Mouse (Mus musculus) heart, embryonic 11.5 days (tissue): ENCODE measurements at regions not wholly inside any gene's neighbourhood (a gene's known extent, or its start where the extent isn't known, plus 50 kb on each side); places are given as distances from the start of the nearest gene placed in this dataset.

Source experiments
- ATAC-seq: fragments of 200-750 bp; cut with Nextera tagmentation; replicated peaks from 2 replicates; pipeline ENCODE4 v1.8.0; 2017; ENCODE audit warnings: moderate library complexity; ENCODE audit not compliant: insufficient number of reproducible peaks, low FRiP score, low TSS enrichment
- H3K27ac ChIP-seq: fragments of 300-500 bp; sonication (generic); 2 replicates; pipeline ENCODE4 v1.5.1; 2014; ENCODE audit warnings: mild to moderate bottlenecking, low read depth, low read length
- H3K27me3 ChIP-seq: fragments of 300-500 bp; sonication (generic); 2 replicates; pipeline ENCODE4 v1.6.1; 2014; ENCODE audit warnings: mild to moderate bottlenecking, low read length, mixed read lengths; ENCODE audit not compliant: control insufficient read depth, insufficient read depth
- H3K36me3 ChIP-seq: fragments of 300-500 bp; sonication (generic); 2 replicates; pipeline ENCODE4 v1.6.1; 2014; ENCODE audit warnings: mild to moderate bottlenecking, low read length, moderate library complexity, mixed read lengths; ENCODE audit not compliant: control insufficient read depth, insufficient read depth
- H3K4me1 ChIP-seq: fragments of 300-500 bp; sonication (generic); 2 replicates; pipeline ENCODE4 v1.6.1; 2014; ENCODE audit warnings: low read length; ENCODE audit not compliant: control insufficient read depth, insufficient read depth
- H3K4me2 ChIP-seq: fragments of 300-500 bp; sonication (generic); 2 replicates; pipeline ENCODE4 v1.6.1; 2014; ENCODE audit warnings: mild to moderate bottlenecking, moderate library complexity
- H3K4me3 ChIP-seq: fragments of 300-500 bp; sonication (generic); 2 replicates; pipeline ENCODE4 v1.5.1; 2014; ENCODE audit warnings: low read depth, low read length
- H3K9ac ChIP-seq: fragments of 300-500 bp; sonication (generic); 2 replicates; pipeline ENCODE4 v1.6.1; 2014; ENCODE audit warnings: mild to moderate bottlenecking, low read depth, low read length, moderate library complexity
- H3K9me3 ChIP-seq: fragments of 300-500 bp; sonication (generic); replicated peaks from 2 replicates; pipeline ENCODE4 v1.6.1; 2016; ENCODE audit warnings: low read length; ENCODE audit not compliant: control insufficient read depth
- WGBS: fragments of 180-500 bp; shearing (Covaris S2); extraction: QIAGEN DNeasy Blood & Tissue Kit; methylation state at CpG from one replicate; pipeline ENCODE4 v1.1.7; 2014; ENCODE audit not compliant: insufficient replicate concordance; 5-methylcytosine and 5-hydroxymethylcytosine counted together

- WGBS = 69% methylated on average over 12 of the region's 12 CpGs
- no peak for ATAC-seq
- Histone ChIP-seq H3K9me3 (no peaks in the 10 kb centered on the region), H3K9ac (no peak overlapping the region), H3K4me3 (no peak overlapping the region), H3K27ac (no peak overlapping the region), H3K27me3 (no peaks in the 10 kb centered on the region), H3K4me2 (no peak overlapping the region), H3K4me1 (peaks cover 21% of the 10 kb centered on the region), H3K36me3 (no peaks in the 10 kb centered on the region)
These were observed 95.6 kb downstream of the Vegfa start for GRCm38 (mm10) chr17:45936577-45936976.

GRCm38 (mm10) chr17:45935291-45935690, 96.9 kb downstream of the Vegfa start:
- WGBS = 65% methylated on average over 4 of the region's 4 CpGs
- no peak for ATAC-seq
- Histone ChIP-seq H3K9me3 (no peaks in the 10 kb centered on the region), H3K9ac (no peak overlapping the region), H3K27me3 (no peaks in the 10 kb centered on the region), H3K4me3 (no peak overlapping the region), H3K36me3 (no peaks in the 10 kb centered on the region), H3K4me2 (no peak overlapping the region), H3K4me1 (peaks cover 18% of the 10 kb centered on the region), H3K27ac (no peak overlapping the region)

DNA sequence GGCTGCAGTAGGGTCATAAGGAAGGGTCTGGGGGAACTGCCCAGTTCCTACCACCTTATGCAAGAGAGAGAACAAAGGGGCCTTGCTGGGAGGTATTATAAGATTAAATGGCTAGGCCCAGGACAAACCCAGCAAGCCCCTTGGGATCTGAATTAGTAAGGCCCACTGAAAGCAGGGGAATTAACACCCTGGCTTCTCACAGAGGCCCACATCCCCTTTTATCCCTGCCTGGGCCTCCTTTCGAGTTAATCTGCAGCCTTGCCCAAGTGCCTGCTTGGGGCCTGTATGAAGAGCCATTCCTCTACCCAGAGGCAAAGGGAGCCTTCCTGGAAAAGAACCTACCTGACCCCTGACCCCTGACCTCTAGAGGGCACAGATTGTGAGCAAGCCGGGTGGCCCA, 98.2 kb downstream of the Vegfa start:
- no peaks in the 10 kb centered on the region for H3K36me3 ChIP-seq
- ATAC-seq = no peak
- H3K4me2 ChIP-seq = no peak overlapping the region
- H3K9ac ChIP-seq = no peak overlapping the region
- H3K27ac ChIP-seq = no peak overlapping the region
- H3K9me3 ChIP-seq = no peaks in the 10 kb centered on the region
- H3K4me1 ChIP-seq = peaks cover 11% of the 10 kb centered on the region; the same call in 1 of the 2 replicates
- no peak overlapping the region for H3K4me3 ChIP-seq
- H3K27me3 ChIP-seq = no peaks in the 10 kb centered on the region
- WGBS = 37% methylated on average over 2 of the region's 2 CpGs

GRCm38 (mm10) chr17:45933034-45933433, 99.1 kb downstream of the Vegfa start:
- H3K9ac ChIP-seq = no peak overlapping the region
- no peak overlapping the region for H3K27ac ChIP-seq
- H3K4me2 ChIP-seq = no peak overlapping the region
- H3K4me1 ChIP-seq = peaks cover 13% of the 10 kb centered on the region; the same call in 1 of the 2 replicates
- H3K36me3 ChIP-seq = no peaks in the 10 kb centered on the region
- H3K4me3 ChIP-seq = no peak overlapping the region
- ATAC-seq = no peak
- no peaks in the 10 kb centered on the region for H3K27me3 ChIP-seq
- WGBS = 38% methylated on average over 10 of the region's 10 CpGs
- H3K9me3 ChIP-seq = no peaks in the 10 kb centered on the region

GRCm38 (mm10) chr17:45932611-45933010, 99.6 kb downstream of the Vegfa start:
- Histone ChIP-seq H3K27ac (no peak overlapping the region), H3K9me3 (no peaks in the 10 kb centered on the region), H3K36me3 (no peaks in the 10 kb centered on the region), H3K4me1 (peaks cover 13% of the 10 kb centered on the region; the same call in 1 of the 2 replicates), H3K4me2 (no peak overlapping the region), H3K4me3 (no peak overlapping the region), H3K9ac (no peak overlapping the region), H3K27me3 (no peaks in the 10 kb centered on the region)
- ATAC-seq = no peak
- WGBS = 53% methylated on average over 6 of the region's 6 CpGs

GRCm38 (mm10) chr17:45929591-45929990, 102.6 kb downstream of the Vegfa start:
- H3K4me1 ChIP-seq = peaks cover 13% of the 10 kb centered on the region; the same call in 1 of the 2 replicates
- WGBS = 81% methylated on average over 7 of the region's 7 CpGs
- H3K27ac ChIP-seq = no peak overlapping the region
- H3K9ac ChIP-seq = no peak overlapping the region
- no peaks in the 10 kb centered on the region for H3K36me3 ChIP-seq
- no peak overlapping the region for H3K4me2 ChIP-seq
- no peaks in the 10 kb centered on the region for H3K27me3 ChIP-seq
- ATAC-seq = no peak
- no peak overlapping the region for H3K4me3 ChIP-seq
- H3K9me3 ChIP-seq = no peaks in the 10 kb centered on the region

DNA sequence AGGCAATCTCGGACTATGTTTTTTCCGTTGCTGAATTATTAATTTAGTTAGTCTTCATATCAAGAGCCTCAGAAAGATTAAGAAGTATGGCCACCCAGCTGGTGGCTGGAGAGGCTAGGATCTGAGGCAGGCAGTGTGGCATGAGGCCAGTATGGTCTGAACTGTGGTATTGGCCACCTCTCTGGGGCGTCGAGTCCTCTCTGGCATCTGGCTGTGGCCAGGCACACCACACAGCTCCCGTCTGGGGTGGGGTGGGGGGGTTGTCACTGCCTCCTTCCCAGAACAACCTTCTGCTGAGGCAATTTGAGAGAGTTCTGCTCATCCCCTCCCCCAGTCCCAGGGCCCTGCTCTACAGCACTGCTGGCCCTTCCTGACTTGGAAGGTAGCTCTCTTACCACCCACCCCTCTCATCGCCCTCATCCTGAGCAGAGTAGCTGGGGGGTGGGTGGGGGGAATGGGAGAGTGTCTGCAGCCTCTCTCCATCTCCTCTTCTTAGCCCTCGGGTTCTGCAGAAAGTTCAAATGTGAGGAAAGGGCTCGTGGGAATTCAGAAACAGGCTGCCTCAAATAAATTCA, 103.2 kb downstream of the Vegfa start:
- no peak overlapping the region for H3K9ac ChIP-seq
- no peak for ATAC-seq
- H3K4me3 ChIP-seq = no peak overlapping the region
- 64% methylated on average over 8 of the region's 8 CpGs for WGBS
- no peak overlapping the region for H3K4me2 ChIP-seq
- H3K4me1 ChIP-seq = peaks cover 10% of the 10 kb centered on the region; the same call in 1 of the 2 replicates
- no peaks in the 10 kb centered on the region for H3K27me3 ChIP-seq
- H3K9me3 ChIP-seq = no peaks in the 10 kb centered on the region
- no peak overlapping the region for H3K27ac ChIP-seq
- no peaks in the 10 kb centered on the region for H3K36me3 ChIP-seq

DNA sequence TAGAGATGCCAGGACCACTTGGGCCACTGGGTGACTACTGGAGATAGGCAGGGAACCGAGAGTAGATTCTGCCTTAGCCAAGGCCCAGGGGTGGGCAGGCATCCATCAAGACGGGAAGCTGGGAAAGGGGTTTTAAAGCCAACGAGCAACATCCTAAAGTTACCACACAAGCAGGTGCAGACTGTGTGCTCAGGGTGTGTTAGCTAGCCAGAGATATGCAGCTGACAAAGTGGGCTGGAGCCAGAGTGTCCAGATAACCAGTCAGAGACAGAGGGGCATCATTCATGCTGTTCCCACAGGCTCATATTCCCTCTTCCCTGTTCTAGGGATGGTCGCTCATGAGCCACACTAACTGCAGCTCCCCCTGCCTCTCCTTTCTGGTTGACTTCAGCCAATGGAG, 104.2 kb downstream of the Vegfa start:
- Histone ChIP-seq H3K27ac (no peak overlapping the region), H3K9me3 (no peaks in the 10 kb centered on the region), H3K4me1 (peaks cover 7% of the 10 kb centered on the region; the same call in 1 of the 2 replicates), H3K36me3 (no peaks in the 10 kb centered on the region), H3K4me2 (no peak overlapping the region), H3K4me3 (no peak overlapping the region), H3K27me3 (no peaks in the 10 kb centered on the region), H3K9ac (no peak overlapping the region)
- 68% methylated on average over 4 of the region's 4 CpGs for WGBS
- ATAC-seq = no peak

GRCm38 (mm10) chr17:45925845-45926244, 106.3 kb downstream of the Vegfa start:
- Histone ChIP-seq H3K27me3 (no peaks in the 10 kb centered on the region), H3K4me1 (peaks cover 10% of the 10 kb centered on the region; the same call in 1 of the 2 replicates), H3K27ac (no peak overlapping the region), H3K4me3 (no peak overlapping the region), H3K36me3 (no peaks in the 10 kb centered on the region), H3K4me2 (no peak overlapping the region), H3K9me3 (no peaks in the 10 kb centered on the region), H3K9ac (no peak overlapping the region)
- WGBS = 64% methylated on average over 6 of the region's 6 CpGs
- no peak for ATAC-seq
